Mouse (Mus musculus) megakaryocyte, embryonic 14.5 days (primary cell): ENCODE data around the gene Rragd. TPM values are rescaled to one million over a fixed set of nuclear protein-coding genes. Genes with fewer than 3 reads are reported as not detected.

Experiments used
- H3K27me3 ChIP-seq: replicated peaks from 2 replicates; pipeline ENCODE3; 2012; ENCODE audit warnings: inconsistent platforms
- H3K36me3 ChIP-seq: replicated peaks from 2 replicates; pipeline ENCODE3; 2012; ENCODE audit warnings: low read length, inconsistent platforms, mixed read lengths
- H3K4me1 ChIP-seq: 2 replicates; pipeline ENCODE4 v1.6.1; 2012; ENCODE audit warnings: inconsistent platforms
- H3K4me3 ChIP-seq: replicated peaks from 2 replicates; pipeline ENCODE3; 2012; ENCODE audit warnings: moderate library complexity, mild to moderate bottlenecking, inconsistent platforms
- H3K9me3 ChIP-seq: 2 replicates; pipeline ENCODE4 v1.6.1; 2012; ENCODE audit warnings: inconsistent platforms
- FLI1 ChIP-seq: IDR thresholded peaks from 2 replicates; pipeline ENCODE4 v1.6.1; 2012; ENCODE audit warnings: low read length, inconsistent platforms, mixed read lengths
- GATA1 ChIP-seq: IDR thresholded peaks from 3 replicates; pipeline ENCODE4 v1.6.1; 2012; ENCODE audit warnings: mixed read lengths, low read length, inconsistent platforms, borderline replicate concordance
- polyA plus RNA-seq: library from polyadenylated mRNA; stranded (reverse); fragments of >175 nt; gene quantifications from 2 replicates; pipeline ENCODE4 v1.2.3, GENCODE M21; 2012; ENCODE audit warnings: low replicate concordance; ENCODE audit not compliant: insufficient read depth

Gene Rragd
- polyA plus RNA-seq, 1 experiment: 0.37 TPM

DNA sequence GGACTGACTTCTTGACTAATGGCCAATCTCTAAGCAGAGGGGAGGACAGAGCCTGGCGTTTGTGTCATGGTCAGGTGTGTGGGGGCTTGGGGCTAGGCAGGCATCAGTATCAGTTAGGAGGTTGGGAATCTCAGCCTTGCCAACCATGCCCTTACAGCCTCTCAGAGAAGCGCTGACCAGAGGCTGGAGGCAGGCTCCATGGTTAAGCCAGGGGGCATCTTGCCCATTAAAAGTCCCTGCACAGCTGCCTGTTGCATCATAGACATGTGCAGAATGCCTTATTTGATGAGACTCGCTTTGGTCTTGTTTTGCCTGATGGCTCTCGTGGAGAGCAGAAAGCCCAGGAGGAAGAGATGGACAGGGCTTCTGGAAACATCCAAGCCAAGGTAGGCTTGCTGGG lies 80.1 kb downstream of the Rragd start, which contains the start of gene Gabrr2:
Gene Gabrr2 (plus strand): TSS at position 19 of the 400 bp plus-strand sequence.
- TF ChIP-seq FLI1 (no peak), GATA1 (no peak)

GRCm38 (mm10) chr4:33064986-33065385 lies 82.1 kb downstream of the Rragd start:
- Histone ChIP-seq H3K4me1 (peaks cover 27% of the 10 kb centered on the region), H3K27me3 (peaks cover 35% of the 10 kb centered on the region), H3K4me3 (no peak overlapping the region), H3K36me3 (no peaks in the 10 kb centered on the region), H3K9me3 (no peaks in the 10 kb centered on the region)
- TF ChIP-seq GATA1: no peak
- TF ChIP-seq FLI1: no peak

More for the DNA sequence above, 80.1 kb downstream of the Rragd start, which contains the start of gene Gabrr2:
- no peaks in the 10 kb centered on the region for H3K36me3 ChIP-seq
- no peaks in the 10 kb centered on the region for H3K9me3 ChIP-seq
- H3K4me3 ChIP-seq: no peak within 1 kb of the TSS
- peaks cover 20% of the 10 kb centered on the region for H3K4me1 ChIP-seq
- H3K27me3 ChIP-seq: peaks cover 28% of the 10 kb centered on the region

GRCm38 (mm10) chr4:33066223-33066960 lies 83.6 kb downstream of the Rragd start:
- H3K4me1 ChIP-seq: peaks cover 27% of the 10 kb centered on the region
- H3K9me3 ChIP-seq: no peaks in the 10 kb centered on the region
- no peak for TF ChIP-seq FLI1
- TF ChIP-seq GATA1: no peak
- no peak overlapping the region for H3K4me3 ChIP-seq
- peaks cover 37% of the 10 kb centered on the region for H3K27me3 ChIP-seq
- H3K36me3 ChIP-seq: no peaks in the 10 kb centered on the region

- Histone ChIP-seq H3K4me3 (no peak overlapping the region), H3K27me3 (peaks cover 36% of the 10 kb centered on the region), H3K9me3 (no peaks in the 10 kb centered on the region), H3K4me1 (peaks cover 36% of the 10 kb centered on the region), H3K36me3 (no peaks in the 10 kb centered on the region)
- TF ChIP-seq GATA1: no peak
- TF ChIP-seq FLI1: no peak
These were observed 84.5 kb downstream of the Rragd start for GRCm38 (mm10) chr4:33067331-33067730.

- TF ChIP-seq GATA1: no peak
- no peak overlapping the region for H3K4me3 ChIP-seq
- peaks cover 36% of the 10 kb centered on the region for H3K27me3 ChIP-seq
- no peaks in the 10 kb centered on the region for H3K9me3 ChIP-seq
- H3K4me1 ChIP-seq: peaks cover 41% of the 10 kb centered on the region
- no peaks in the 10 kb centered on the region for H3K36me3 ChIP-seq
These were observed 85.0 kb downstream of the Rragd start for GRCm38 (mm10) chr4:33067826-33068225.

GRCm38 (mm10) chr4:33068894-33069293 lies 86.1 kb downstream of the Rragd start:
- Histone ChIP-seq H3K36me3 (no peaks in the 10 kb centered on the region), H3K4me1 (peaks cover 51% of the 10 kb centered on the region), H3K4me3 (no peak overlapping the region), H3K9me3 (no peaks in the 10 kb centered on the region), H3K27me3 (peaks cover 28% of the 10 kb centered on the region)
- no peak for TF ChIP-seq FLI1
- no peak for TF ChIP-seq GATA1

DNA sequence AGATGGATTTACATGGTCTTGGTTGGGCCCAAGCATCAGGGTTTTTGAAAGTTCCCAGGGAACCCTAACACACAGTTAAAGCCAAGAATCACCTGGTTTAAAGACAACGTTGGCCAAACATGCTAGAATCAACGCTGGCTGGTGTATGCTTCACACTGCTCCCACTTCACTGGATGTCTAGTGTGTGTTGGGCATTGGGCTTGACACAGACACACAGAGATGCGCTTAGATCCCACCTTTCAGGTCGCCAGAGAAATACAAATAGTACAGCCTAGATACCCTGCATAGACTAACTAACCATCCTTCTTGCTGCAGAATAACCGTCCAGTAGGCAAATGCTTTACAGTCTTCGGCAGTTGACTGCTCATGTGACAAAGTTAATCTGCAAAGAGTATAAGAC lies 87.5 kb downstream of the Rragd start:
- peaks cover 24% of the 10 kb centered on the region for H3K27me3 ChIP-seq
- no peak overlapping the region for H3K4me3 ChIP-seq

GRCm38 (mm10) chr4:33071337-33071736 lies 88.5 kb downstream of the Rragd start:
- Histone ChIP-seq H3K4me1 (peaks cover 59% of the 10 kb centered on the region), H3K27me3 (peaks cover 22% of the 10 kb centered on the region), H3K4me3 (no peak overlapping the region), H3K9me3 (no peaks in the 10 kb centered on the region), H3K36me3 (no peaks in the 10 kb centered on the region)
- TF ChIP-seq FLI1: no peak
- no peak for TF ChIP-seq GATA1

More for the DNA sequence above, 87.5 kb downstream of the Rragd start:
- no peak for TF ChIP-seq GATA1
- no peak for TF ChIP-seq FLI1
- no peaks in the 10 kb centered on the region for H3K36me3 ChIP-seq
- H3K4me1 ChIP-seq: peaks cover 60% of the 10 kb centered on the region
- no peaks in the 10 kb centered on the region for H3K9me3 ChIP-seq

Other genes with a start within 250 kb of the Rragd start
- not detected in 2 replicates for gene Lyrm2, start 182.8 kb upstream of the Rragd start, polyA plus RNA-seq
- gene Ankrd6, start 32.2 kb upstream of the Rragd start, polyA plus RNA-seq: not detected in 2 replicates
- gene Ube2j1, start 48.4 kb downstream of the Rragd start, polyA plus RNA-seq: 27.5 and 35.5 TPM in 2 replicates
- 0.67 TPM in 1 of 2 replicates, not detected in the other for gene Gabrr2, start 80.0 kb downstream of the Rragd start, polyA plus RNA-seq
- gene Gabrr1, start 149.5 kb downstream of the Rragd start, polyA plus RNA-seq: not detected in 2 replicates
- not detected in 2 replicates for gene Pm20d2, start 206.7 kb downstream of the Rragd start, polyA plus RNA-seq
- gene Srsf12, start 226.0 kb downstream of the Rragd start, polyA plus RNA-seq: not detected in 2 replicates